Mouse (Mus musculus): Measurements from ENCODE around the gene Vmn1r70. TPM values are rescaled to one million over a fixed set of nuclear protein-coding genes. Genes with fewer than 3 reads are reported as not detected.

Gene Vmn1r70
- not detected for total RNA-seq (2021)
- long read RNA-seq, experiment 1 = 0 reads
- long read RNA-seq, experiment 2 = 0 reads

DNA sequence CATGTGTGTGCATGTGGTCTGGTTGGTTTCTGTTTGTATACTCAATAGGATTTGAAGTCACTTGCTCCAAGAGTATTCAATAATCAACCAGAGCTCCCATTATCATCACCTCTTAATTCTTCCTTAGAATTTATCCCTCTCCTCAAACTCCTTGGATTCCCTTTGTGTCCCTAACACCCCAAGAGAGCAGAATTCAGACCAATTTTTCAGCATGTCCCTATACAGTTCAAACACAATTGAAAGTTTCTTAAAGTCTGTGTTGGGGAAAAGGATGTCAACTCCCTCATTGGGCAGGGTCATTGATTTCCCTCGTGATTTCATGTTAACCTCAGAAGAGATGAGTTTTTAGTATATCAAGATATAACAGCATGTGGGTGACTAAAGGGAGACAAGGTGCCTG, at the start of gene Vmn1r70:
Gene Vmn1r70 (plus strand): TSS at position 301 of the 400 bp plus-strand sequence.
- DNase-seq = no peak
- intact Hi-C loops (cut with DNase I; ENCODE audit: low total_unique reads) = no loop called here

- intact Hi-C loops (cut with DNase I; ENCODE audit: low total_unique reads) = no loop called here
- no peak for DNase-seq
Observed at GRCm38 (mm10) chr7:10613559-10613958, 17.8 kb upstream of the Vmn1r70 start, which contains the start of gene Vmn1r69. TSS of gene Vmn1r69 (minus strand) at chr7:10613659.

Other genes starting within 250 kb of the Vmn1r70 start
- gene Vmn1r67, start 188.2 kb upstream of the Vmn1r70 start, total RNA-seq (2021) = not detected
- 1 to 10 TPM; 1.5 to 1.6 TPM for gene Zik1, start 136.1 kb upstream of the Vmn1r70 start, total RNA-seq (2021)
- gene Vmn1r68, start 73.0 kb upstream of the Vmn1r70 start, total RNA-seq (2021) = not detected
- not detected for gene Vmn1r69, start 17.9 kb upstream of the Vmn1r70 start, total RNA-seq (2021)
- gene Nlrp4b, start 56.3 kb downstream of the Vmn1r70 start, total RNA-seq (2021) = not detected
- gene Vmn1r71, start 122.8 kb downstream of the Vmn1r70 start, total RNA-seq (2021) = not detected

All from gastrocnemius, postnatal 14 days (tissue).